Mouse (Mus musculus): ENCODE data around the gene Cuta. TPM values are rescaled to one million over a fixed set of nuclear protein-coding genes. Genes with fewer than 3 reads are reported as not detected.
A peak's percentile ranks its signal among the peaks of the same experiment; 100 is the strongest.

The Cuta gene
- polyA plus RNA-seq (2021; fragmentation: Nextera tagmentation): 189 and 190 TPM in 2 replicates
- long read RNA-seq, experiment 1, transcript Cuta-201 (7 exons, 741 nt): major isoform, 33 of 103 reads
- long read RNA-seq, experiment 1, transcript Cuta-202 (6 exons, 662 nt): minor isoform, 23 of 103 reads
- long read RNA-seq, experiment 1, transcript Cuta-207 (6 exons, 937 nt): minor isoform, 5 of 103 reads
- long read RNA-seq, experiment 1, partial matches to known transcripts: 29 of 103 reads
- long read RNA-seq, experiment 1, other reads (novel, unspliced or antisense): 11 of 103 reads
- long read RNA-seq, experiment 2, partial matches to known transcripts: 10 of 27 reads
- long read RNA-seq, experiment 2, other reads (novel, unspliced or antisense): 8 of 27 reads

DNA sequence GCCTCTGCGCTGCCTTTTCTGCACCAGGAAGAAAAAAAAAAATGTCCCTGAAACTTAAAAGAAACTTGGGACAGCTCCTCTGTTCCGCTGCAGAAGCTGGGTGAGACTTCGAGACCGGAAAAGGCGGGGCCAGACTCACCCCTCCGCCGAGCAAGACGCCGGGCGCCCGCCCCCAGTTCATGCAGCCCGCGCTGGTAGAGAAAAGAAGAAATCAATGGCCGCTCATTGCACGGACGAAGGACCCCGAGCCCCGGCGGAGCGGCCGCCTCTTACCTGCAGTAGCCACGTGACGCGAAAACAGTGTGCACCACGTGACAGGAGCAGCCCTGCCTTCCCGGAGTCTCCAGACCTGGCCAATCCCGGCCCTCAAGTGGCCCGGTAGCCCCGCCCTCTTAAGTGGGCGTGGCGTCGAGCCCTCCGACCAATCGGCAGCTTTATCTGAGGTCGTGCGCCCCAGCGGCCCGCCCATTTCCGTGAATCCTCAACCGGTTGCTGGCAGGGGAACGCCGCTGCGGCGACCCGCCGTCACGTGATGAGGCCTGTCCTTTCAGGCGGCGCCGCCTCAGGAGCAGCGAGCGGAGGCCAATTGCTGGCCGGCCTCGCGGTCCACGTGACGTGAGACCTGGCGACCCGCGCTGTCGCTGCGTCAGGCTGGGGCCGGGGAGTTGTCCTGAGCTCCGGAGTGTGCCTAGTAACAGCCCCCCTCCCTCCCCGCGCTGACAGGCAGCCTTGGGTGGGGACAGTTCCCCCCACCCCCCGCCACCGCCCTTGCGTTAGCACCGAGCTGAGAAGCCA is at the start of gene Cuta:
Cuta (minus strand) TSS at position 392 of the 795 bp plus-strand sequence.

GRCm38 (mm10) chr17:26972703-26973574 is 33.6 kb upstream of the Cuta start, which contains the start of gene Zbtb9:
Gene Zbtb9 (plus strand): TSS chr17:26973167.

DNA sequence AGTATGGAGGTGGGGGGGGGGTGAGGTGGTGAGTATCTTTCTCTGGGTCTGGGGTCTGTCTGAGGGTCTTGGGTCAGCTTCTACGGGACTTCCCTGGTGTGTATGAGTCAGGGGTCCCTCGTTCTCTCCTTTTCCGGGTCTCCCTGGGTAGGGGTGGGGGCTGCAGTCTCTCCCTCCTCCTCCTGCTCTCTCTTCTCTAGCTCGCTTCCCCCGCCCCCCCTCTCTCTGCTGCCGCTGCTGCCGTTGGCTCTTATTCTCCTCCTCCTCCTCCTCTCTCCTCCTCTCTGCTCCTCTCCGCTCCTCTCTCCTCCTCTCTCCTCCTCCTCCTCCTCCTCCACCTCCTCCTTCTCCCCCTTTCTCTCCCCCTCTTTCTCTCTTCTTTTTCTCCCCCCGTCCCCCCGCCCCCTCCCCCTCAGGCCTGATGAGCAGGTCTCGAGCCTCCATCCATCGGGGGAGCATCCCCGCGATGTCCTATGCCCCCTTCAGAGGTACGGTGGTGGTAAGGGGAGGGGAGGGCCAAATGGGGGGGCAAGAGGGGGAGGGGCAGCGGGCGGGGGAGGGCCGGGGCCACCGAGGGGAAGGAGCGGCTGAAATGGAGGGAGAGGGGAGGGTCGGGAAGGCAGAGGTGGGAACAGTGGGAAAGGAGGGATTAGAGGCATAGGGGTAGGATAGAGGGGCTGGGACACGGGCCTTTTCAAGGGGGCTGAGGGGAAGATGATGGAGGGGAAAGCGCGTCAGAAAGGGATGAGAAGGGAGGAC is 1.8 kb upstream of the Cuta start, which contains the start of gene Syngap1:
Syngap1 (plus strand) TSS at position 223 of the 759 bp plus-strand sequence.

DNA sequence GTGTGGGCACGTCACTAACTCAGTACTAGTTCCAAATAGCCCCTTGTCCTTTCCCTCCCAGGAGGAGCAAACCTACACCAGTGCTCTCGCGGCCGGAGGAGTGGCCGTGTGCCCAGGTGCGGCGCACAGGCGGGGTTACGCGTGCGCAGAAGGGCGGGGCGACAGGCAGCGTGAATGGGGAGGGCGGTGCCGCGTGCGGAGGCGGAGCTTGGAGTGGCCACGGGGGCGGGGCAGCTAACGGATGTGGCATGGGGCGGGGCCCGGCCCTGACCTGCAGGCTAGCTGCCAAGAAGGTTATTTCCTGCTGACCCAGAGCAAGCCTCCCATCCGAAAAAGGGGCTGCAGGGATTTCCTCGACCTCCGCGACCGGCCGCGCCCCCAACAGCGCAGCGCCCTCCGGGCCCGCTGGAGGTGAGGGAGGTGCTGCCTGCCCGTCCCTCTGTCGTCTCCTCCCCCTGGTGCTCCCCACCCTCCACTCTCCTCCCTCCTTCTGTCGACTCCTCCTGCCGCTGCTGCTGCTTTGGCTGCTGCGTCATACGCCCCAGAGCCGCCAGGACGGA is 6.5 kb downstream of the Cuta start, which contains the start of gene Phf1:
Phf1 (plus strand) TSS at position 214 of the 560 bp plus-strand sequence.

DNA sequence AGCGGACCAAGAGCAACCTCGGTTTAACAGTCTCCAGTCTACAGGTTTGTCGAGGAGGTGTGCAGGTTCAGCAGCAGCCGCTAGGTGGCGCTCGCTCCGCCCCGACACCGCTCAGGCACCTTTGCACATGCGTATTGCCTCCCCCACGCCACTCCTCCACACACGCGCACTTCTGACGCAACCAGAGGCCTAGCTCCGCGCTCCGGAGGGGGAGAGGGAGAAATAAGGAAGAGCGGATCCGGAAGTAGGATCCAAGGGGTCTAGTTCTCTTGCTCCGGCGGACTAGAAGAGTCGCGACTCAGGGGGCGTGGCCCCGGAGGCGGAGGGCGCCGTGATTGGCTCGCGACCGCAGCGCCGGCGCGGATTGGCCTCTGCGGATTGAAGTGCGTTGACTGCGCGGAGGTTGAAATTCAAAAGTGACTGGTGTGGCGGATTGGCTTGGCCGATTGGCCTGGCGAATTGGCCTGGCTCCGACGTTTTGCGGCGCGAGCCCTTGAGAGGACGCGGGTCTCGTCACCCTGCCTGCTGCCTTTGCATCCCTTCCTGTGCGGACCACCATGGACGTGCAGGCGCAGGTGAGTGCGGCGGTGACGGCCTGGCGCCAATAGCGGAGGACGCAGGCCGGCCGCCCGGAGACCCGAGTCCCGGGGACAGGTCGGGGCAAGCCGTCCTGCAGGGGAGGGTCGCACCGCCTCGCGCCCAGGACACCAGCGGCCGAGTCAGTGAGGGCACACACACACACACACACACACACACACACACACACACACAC is 22.5 kb downstream of the Cuta start, which contains the start of gene Kifc5b:
Kifc5b (plus strand) TSS at position 381 of the 772 bp plus-strand sequence.

Small RNA genes within 50 kb of the gene (microRNA-seq; reads per million reads assigned to microRNA genes)
- gene Gm27775 (not detected), gene Mir3083 (23.8 reads per million, percentile 42 among the genes with 10 or more reads in this experiment), gene Mir6968 (6.2 reads per million, percentile 23 among the genes with 10 or more reads in this experiment)

Other genes with a start within 250 kb of the Cuta start
- 10.3 and 14.4 TPM in 2 replicates for gene Crebrf, start 223.9 kb downstream of the Cuta start, polyA plus RNA-seq (2021; fragmentation: Nextera tagmentation)
- 26.5 and 28.1 TPM in 2 replicates for gene Bnip1, start 158.5 kb downstream of the Cuta start, polyA plus RNA-seq (2021; fragmentation: Nextera tagmentation)
- not detected in 2 replicates for gene Nkx2-5, start 94.6 kb downstream of the Cuta start, polyA plus RNA-seq (2021; fragmentation: Nextera tagmentation)
- gene Kifc5b, start 22.5 kb downstream of the Cuta start, polyA plus RNA-seq (2021; fragmentation: Nextera tagmentation): 0.25 and 0.28 TPM in 2 replicates
- 9.8 and 13.9 TPM in 2 replicates for gene Phf1, start 6.5 kb downstream of the Cuta start, polyA plus RNA-seq (2021; fragmentation: Nextera tagmentation)
- gene Syngap1, start 1.7 kb upstream of the Cuta start, polyA plus RNA-seq (2021; fragmentation: Nextera tagmentation): 8.3 and 18.8 TPM in 2 replicates
- 6.4 and 6.7 TPM in 2 replicates for gene Zbtb9, start 33.6 kb upstream of the Cuta start, polyA plus RNA-seq (2021; fragmentation: Nextera tagmentation)
- 1.4 and 1.7 TPM in 2 replicates for gene Bak1, start 89.4 kb upstream of the Cuta start, polyA plus RNA-seq (2021; fragmentation: Nextera tagmentation)
- gene Itpr3, start 117.7 kb upstream of the Cuta start, polyA plus RNA-seq (2021; fragmentation: Nextera tagmentation): 0.23 and 0.25 TPM in 2 replicates
- 559 and 565 TPM in 2 replicates for gene Uqcc2, start 194.3 kb upstream of the Cuta start, polyA plus RNA-seq (2021; fragmentation: Nextera tagmentation)
- 0.75 and 1.0 TPM in 2 replicates for gene Ip6k3, start 228.2 kb upstream of the Cuta start, polyA plus RNA-seq (2021; fragmentation: Nextera tagmentation)